Mouse (Mus musculus) lung, postnatal 0 days (tissue): ENCODE measurements around the gene Lrp5.

Experiments used
- CTCF ChIP-seq: IDR thresholded peaks from 2 replicates; pipeline ENCODE4 v1.5.1; 2016; ENCODE audit warnings: antibody characterized with exemption, mild to moderate bottlenecking
- EP300 ChIP-seq: IDR thresholded peaks from 2 replicates; pipeline ENCODE4 v1.6.1; 2016; ENCODE audit warnings: antibody characterized with exemption, mild to moderate bottlenecking, control low read depth

GRCm38 (mm10) chr19:3586026-3586425 lies 100.3 kb downstream of the Lrp5 start:
- TF ChIP-seq CTCF (no peak), EP300 (no peak)
